Mouse (Mus musculus) CD4-positive naive resting alpha-beta T cell, adult 76 days (primary cell): ENCODE data around the gene Gemin6. TPM values are rescaled to one million over a fixed set of nuclear protein-coding genes. Genes with fewer than 3 reads are reported as not detected.

Experiments used
- total RNA-seq: library from RNA; stranded (reverse); gene quantifications from one replicate; pipeline ENCODE4 v1.2.4, GENCODE M21; 2023

Gene Gemin6
- 3.2 TPM for total RNA-seq

DNA sequence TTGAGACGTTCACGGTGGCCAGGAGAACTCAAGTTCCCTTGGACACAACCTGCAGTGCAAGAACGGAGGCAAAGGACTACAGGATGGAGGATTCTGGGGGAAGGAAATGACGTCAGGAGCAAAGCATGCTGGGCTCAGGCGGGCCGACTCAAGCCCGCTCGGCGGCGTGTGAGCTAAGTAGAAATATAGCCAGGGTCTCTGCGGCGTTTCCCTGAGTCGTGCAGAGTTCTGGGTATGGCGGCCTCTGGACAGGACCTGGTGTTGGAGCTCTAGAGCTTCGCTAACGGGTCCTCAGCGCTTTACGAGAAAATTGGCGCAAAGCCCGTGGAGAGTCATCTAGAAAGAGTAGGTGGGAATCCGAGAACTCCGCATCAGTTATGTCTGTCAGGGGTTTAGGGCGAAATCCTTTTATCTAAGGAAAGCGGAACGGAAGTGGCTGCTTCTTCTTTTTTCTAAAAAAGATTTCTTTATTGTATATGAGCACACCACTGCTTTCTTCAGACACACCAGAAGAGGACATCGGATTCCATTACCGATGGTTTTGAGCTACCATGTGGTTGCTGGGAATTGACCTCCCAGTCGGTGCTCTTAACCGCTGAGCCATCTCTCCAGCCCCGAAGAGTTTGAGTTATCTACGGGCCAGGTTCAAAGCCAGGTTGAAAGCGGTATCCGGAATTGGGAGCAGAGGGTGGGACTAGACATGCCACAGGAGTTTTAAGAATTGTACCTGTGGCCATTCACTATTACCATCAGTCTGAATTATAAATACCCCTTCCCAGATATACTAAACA is at the start of gene Gemin6:
Gene Gemin6, plus strand, starts transcription at position 116 of the 791 bp plus-strand sequence.

DNA sequence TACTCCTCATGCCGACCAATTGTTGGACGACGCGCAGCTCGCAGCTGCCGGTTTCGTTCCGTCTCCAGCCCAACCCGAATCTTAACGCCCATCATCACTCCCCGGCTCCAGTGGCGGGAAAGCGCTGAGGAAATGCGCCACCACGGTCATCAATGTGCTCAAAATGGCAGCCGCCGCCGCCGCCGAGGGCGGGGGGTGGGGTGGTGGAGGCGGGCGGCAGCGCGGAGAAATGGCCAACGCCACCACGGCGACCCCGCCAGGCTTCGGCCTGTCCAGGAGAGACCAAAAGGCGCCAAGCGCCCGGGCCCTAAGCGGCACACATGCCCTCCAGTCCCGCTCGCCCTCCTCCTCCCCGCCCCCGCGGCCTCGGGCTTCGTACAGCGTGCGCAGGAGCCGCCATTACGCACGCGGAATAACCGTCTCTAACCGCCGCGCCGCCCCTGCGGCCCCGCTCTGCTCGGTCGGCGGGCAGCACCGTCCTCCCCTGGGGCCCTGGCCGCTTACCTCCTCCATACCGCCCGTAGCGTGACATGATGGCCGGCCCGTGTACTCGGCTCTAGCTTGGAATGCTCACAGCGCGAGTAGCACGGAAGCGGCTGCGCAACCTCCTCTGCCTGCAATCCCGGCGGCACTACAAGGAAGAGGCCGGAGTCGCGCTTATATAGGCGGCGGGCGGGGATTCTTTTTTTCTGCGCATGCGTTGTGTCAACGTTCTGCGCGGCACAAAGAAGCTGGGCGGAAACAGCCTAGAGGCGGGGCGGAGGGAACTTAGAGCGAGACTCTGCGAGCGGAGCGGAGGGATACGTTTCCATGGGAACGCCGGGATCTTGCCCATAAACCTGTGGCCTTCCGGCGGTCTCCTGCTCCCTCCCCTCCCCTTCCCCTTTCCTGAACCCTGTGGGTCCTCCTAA is 17.3 kb upstream of the Gemin6 start, which contains the start of the genes Srsf7 and Ttc39d:
Gene Srsf7, minus strand, starts transcription at position 637 of the 911 bp plus-strand sequence.
Gene Ttc39d, plus strand, starts transcription at position 790 of the 911 bp plus-strand sequence.

Other genes with a start within 250 kb of the Gemin6 start
- gene Hnrnpll, start 162.1 kb upstream of the Gemin6 start, total RNA-seq = 22.6 TPM
- 5.1 TPM for gene Galm, start 97.0 kb upstream of the Gemin6 start, total RNA-seq
- 381 TPM for gene Srsf7, start 17.1 kb upstream of the Gemin6 start, total RNA-seq
- not detected for gene Ttc39d, start 17.0 kb upstream of the Gemin6 start, total RNA-seq
- not detected for gene Morn2, start 65.8 kb downstream of the Gemin6 start, total RNA-seq
- 25.1 TPM for gene Dhx57, start 66.0 kb downstream of the Gemin6 start, total RNA-seq
- gene Arhgef33, start 83.0 kb downstream of the Gemin6 start, total RNA-seq = 1.4 TPM
- gene Gm10190, start 149.1 kb downstream of the Gemin6 start, total RNA-seq = not detected